Mouse (Mus musculus): ENCODE data around the gene Rac3. TPM values are rescaled to one million over a fixed set of nuclear protein-coding genes. Genes with fewer than 3 reads are reported as not detected.

Gene Rac3
- polyA plus RNA-seq, 1 experiment from 2014 or later, result 5.0 TPM

Other genes with a start within 250 kb of the Rac3 start
- gene Mrpl12, start 236.9 kb upstream of the Rac3 start, polyA plus RNA-seq (2014; fragmentation: Nextera tagmentation; extraction: Ambion mirVana), result 176 and 218 TPM in 2 replicates
- 65.3 and 79.1 TPM in 2 replicates for gene Slc25a10, start 229.6 kb upstream of the Rac3 start, polyA plus RNA-seq (2014; fragmentation: Nextera tagmentation; extraction: Ambion mirVana)
- gene Gcgr, start 190.8 kb upstream of the Rac3 start, polyA plus RNA-seq (2014; fragmentation: Nextera tagmentation; extraction: Ambion mirVana), result 2.0 and 2.4 TPM in 2 replicates
- 236 and 265 TPM in 2 replicates for gene Mcrip1, start 171.7 kb upstream of the Rac3 start, polyA plus RNA-seq (2014; fragmentation: Nextera tagmentation; extraction: Ambion mirVana)
- 0.58 and 0.89 TPM in 2 replicates for gene Ppp1r27, start 170.3 kb upstream of the Rac3 start, polyA plus RNA-seq (2014; fragmentation: Nextera tagmentation; extraction: Ambion mirVana)
- 558 and 716 TPM in 2 replicates for gene P4hb, start 148.2 kb upstream of the Rac3 start, polyA plus RNA-seq (2014; fragmentation: Nextera tagmentation; extraction: Ambion mirVana)
- 454 and 612 TPM in 2 replicates for gene Arhgdia, start 139.8 kb upstream of the Rac3 start, polyA plus RNA-seq (2014; fragmentation: Nextera tagmentation; extraction: Ambion mirVana)
- gene Alyref, start 123.1 kb upstream of the Rac3 start, polyA plus RNA-seq (2014; fragmentation: Nextera tagmentation; extraction: Ambion mirVana), result 594 and 799 TPM in 2 replicates
- gene Anapc11, start 123.0 kb upstream of the Rac3 start, polyA plus RNA-seq (2014; fragmentation: Nextera tagmentation; extraction: Ambion mirVana), result 212 and 242 TPM in 2 replicates
- 14.8 and 19.5 TPM in 2 replicates for gene Npb, start 113.0 kb upstream of the Rac3 start, polyA plus RNA-seq (2014; fragmentation: Nextera tagmentation; extraction: Ambion mirVana)
- gene Pcyt2, start 103.5 kb upstream of the Rac3 start, polyA plus RNA-seq (2014; fragmentation: Nextera tagmentation; extraction: Ambion mirVana), result 82.7 and 83.5 TPM in 2 replicates
- 23.8 and 28.6 TPM in 2 replicates for gene Sirt7, start 96.2 kb upstream of the Rac3 start, polyA plus RNA-seq (2014; fragmentation: Nextera tagmentation; extraction: Ambion mirVana)
- gene Mafg, start 87.9 kb upstream of the Rac3 start, polyA plus RNA-seq (2014; fragmentation: Nextera tagmentation; extraction: Ambion mirVana), result 26.9 and 27.9 TPM in 2 replicates
- gene Pycr1, start 77.7 kb upstream of the Rac3 start, polyA plus RNA-seq (2014; fragmentation: Nextera tagmentation; extraction: Ambion mirVana), result 19.9 and 21.8 TPM in 2 replicates
- gene Myadml2, start 73.3 kb upstream of the Rac3 start, polyA plus RNA-seq (2014; fragmentation: Nextera tagmentation; extraction: Ambion mirVana), result not detected in 2 replicates
- gene Notum, start 60.3 kb upstream of the Rac3 start, polyA plus RNA-seq (2014; fragmentation: Nextera tagmentation; extraction: Ambion mirVana), result 6.9 and 9.9 TPM in 2 replicates
- 107 and 124 TPM in 2 replicates for gene Aspscr1, start 48.5 kb upstream of the Rac3 start, polyA plus RNA-seq (2014; fragmentation: Nextera tagmentation; extraction: Ambion mirVana)
- 157 and 195 TPM in 2 replicates for gene Cenpx, start 7.7 kb upstream of the Rac3 start, polyA plus RNA-seq (2014; fragmentation: Nextera tagmentation; extraction: Ambion mirVana)
- gene Lrrc45, start 7.5 kb upstream of the Rac3 start, polyA plus RNA-seq (2014; fragmentation: Nextera tagmentation; extraction: Ambion mirVana), result 41.9 and 43.1 TPM in 2 replicates
- gene Dcxr, start 5.8 kb downstream of the Rac3 start, polyA plus RNA-seq (2014; fragmentation: Nextera tagmentation; extraction: Ambion mirVana), result 21.1 and 23.2 TPM in 2 replicates
- 0.47 TPM in 1 of 2 replicates, not detected in the other for gene Cbr2, start 10.6 kb downstream of the Rac3 start, polyA plus RNA-seq (2014; fragmentation: Nextera tagmentation; extraction: Ambion mirVana)
- gene Hmga1b, start 41.3 kb downstream of the Rac3 start, polyA plus RNA-seq (2014; fragmentation: Nextera tagmentation; extraction: Ambion mirVana), result 5.2 and 7.9 TPM in 2 replicates
- 19.3 and 26.2 TPM in 2 replicates for gene Rfng, start 62.7 kb downstream of the Rac3 start, polyA plus RNA-seq (2014; fragmentation: Nextera tagmentation; extraction: Ambion mirVana)
- 213 and 239 TPM in 2 replicates for gene Gps1, start 62.8 kb downstream of the Rac3 start, polyA plus RNA-seq (2014; fragmentation: Nextera tagmentation; extraction: Ambion mirVana)
- 58.2 and 80.3 TPM in 2 replicates for gene Dus1l, start 74.9 kb downstream of the Rac3 start, polyA plus RNA-seq (2014; fragmentation: Nextera tagmentation; extraction: Ambion mirVana)
- 54.9 and 79.9 TPM in 2 replicates for gene Fasn, start 103.1 kb downstream of the Rac3 start, polyA plus RNA-seq (2014; fragmentation: Nextera tagmentation; extraction: Ambion mirVana)
- gene Ccdc57, start 211.4 kb downstream of the Rac3 start, polyA plus RNA-seq (2014; fragmentation: Nextera tagmentation; extraction: Ambion mirVana), result 5.0 and 9.2 TPM in 2 replicates
- gene Slc16a3, start 227.0 kb downstream of the Rac3 start, polyA plus RNA-seq (2014; fragmentation: Nextera tagmentation; extraction: Ambion mirVana), result 21.8 and 21.9 TPM in 2 replicates